Mouse (Mus musculus) frontal cortex, postnatal 36 days (tissue): Measurements from ENCODE around the gene Lsm4.

Experiments used
- DNase-seq, 2 experiments: peaks; one replicate each; pipeline ENCODE4 v3.0.0; 2022; ENCODE audit warnings: low spot score in 2 of 2

The Lsm4 gene

GRCm38 (mm10) chr8:70673079-70673856 is at the start of gene Lsm4:
Gene Lsm4 (plus strand): TSS chr8:70673248.
- peak; percentile 99 for DNase-seq

DNA sequence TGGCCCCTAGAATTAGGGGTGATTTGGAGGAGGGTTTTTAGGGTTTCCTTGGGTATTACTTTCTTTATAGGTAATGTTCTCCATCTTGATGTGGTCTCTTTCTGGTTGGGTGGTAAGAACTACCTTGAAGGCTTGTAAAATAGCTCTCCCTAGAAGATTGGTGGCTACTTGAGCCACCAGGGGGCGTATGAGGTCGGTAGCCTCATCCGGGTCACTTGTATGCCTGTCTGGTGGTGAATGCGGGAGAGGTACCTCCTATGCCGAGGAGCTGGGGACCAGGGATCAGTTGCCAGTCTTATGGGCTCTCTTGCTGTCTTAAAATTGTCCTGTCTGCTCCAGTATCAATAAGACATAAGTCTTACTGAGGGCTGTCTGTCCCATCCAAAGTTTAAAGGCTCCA is 47.9 kb upstream of the Lsm4 start:
- DNase-seq, result no peak

DNA sequence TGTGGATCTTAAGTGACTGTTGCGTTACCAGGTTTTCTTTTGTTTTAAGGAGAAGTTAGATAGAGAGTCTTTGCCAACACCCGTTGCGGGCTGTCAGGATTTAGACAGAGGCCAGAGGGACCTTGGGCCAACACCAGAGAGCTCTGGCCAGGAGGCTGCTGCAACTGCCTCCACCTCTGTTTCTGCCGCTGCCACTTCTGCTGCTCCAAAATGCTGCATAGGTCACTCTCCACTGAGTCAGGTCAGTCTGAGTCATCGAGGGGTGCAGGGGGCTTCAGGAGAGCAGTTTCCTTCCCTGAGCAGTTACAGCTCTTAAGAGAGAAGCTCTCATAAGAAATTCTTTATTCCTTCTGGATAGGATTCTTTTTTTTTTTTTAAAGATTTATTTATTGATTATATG is 46.0 kb upstream of the Lsm4 start:
- no peak for DNase-seq

- no peak for DNase-seq
Observed at GRCm38 (mm10) chr8:70628986-70629490, 44.0 kb upstream of the Lsm4 start.

- peak; percentile 93 to 95 for DNase-seq
Observed at GRCm38 (mm10) chr8:70629574-70630531, 43.2 kb upstream of the Lsm4 start.

GRCm38 (mm10) chr8:70630532-70631381 is 42.3 kb upstream of the Lsm4 start:
- DNase-seq, result no peak

DNA sequence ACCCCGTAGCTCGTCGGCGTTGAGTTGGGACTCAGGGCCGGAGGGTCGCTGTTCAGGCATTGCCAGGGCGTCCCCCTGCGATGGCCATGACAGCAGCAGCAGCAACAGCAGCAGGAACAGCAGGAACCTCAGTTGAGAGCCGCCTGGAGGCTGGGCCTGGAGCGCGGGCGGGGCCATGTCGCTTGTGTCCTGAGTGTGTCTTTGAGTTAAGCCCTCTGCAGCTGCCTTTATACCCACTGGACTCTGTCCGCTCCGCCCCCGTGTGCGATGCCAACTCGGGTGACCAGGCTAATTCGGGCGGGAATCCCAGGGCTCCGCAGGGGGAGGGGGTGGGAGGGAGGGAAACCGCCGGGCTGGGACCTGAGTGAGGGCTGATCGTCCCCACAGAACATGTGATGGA is 41.6 kb upstream of the Lsm4 start:
- no peak for DNase-seq

- no peak for DNase-seq
Observed at GRCm38 (mm10) chr8:70632346-70632892, 40.6 kb upstream of the Lsm4 start, which contains the start of gene Gdf15. Gene Gdf15 (minus strand): TSS chr8:70632456.

- DNase-seq, result no peak
Observed at GRCm38 (mm10) chr8:70634066-70634465, 39.0 kb upstream of the Lsm4 start.

GRCm38 (mm10) chr8:70635527-70635926 is 37.5 kb upstream of the Lsm4 start:
- DNase-seq, result no peak

DNA sequence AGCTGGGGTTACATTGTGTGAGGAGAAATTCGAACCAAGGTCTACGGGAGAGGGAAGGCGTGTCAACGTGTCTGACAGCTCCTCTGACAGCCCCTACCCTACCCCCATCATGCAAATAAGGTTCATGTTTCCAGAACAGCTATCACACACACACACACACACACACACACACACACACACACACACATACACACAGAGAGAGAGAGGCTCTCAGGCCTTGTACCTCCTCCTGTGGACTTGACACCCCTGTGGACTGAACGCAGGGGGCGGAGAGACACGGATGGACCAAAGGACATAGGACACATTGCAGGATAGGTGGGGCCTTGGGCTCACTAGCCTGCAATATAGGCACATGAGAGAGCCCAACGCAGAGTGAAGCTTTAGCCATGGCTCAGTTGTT is 36.2 kb upstream of the Lsm4 start:
- DNase-seq, result no peak

- DNase-seq, result no peak
Observed at GRCm38 (mm10) chr8:70638752-70639151, 34.3 kb upstream of the Lsm4 start.

GRCm38 (mm10) chr8:70643019-70643418 is 30.0 kb upstream of the Lsm4 start:
- no peak for DNase-seq

DNA sequence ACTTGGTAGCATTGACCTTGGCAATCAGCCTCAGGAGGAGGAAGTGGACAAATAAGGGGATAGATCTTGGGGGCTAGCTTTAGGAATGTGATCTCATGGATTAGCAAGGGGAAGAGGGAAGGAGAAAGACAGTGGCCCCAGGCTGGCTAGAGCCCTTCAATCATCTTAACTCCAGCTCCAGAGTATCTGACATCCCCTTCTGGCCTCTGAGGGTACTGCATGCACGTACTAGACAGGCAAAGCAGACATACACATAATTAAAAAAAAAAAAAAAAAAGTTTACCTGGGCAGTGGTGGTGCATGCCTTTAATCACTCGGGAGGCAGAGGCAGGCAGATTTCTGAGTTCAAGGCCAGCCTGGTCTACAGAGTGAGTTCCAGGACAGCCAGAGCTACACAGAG is 29.0 kb upstream of the Lsm4 start:
- DNase-seq, result no peak

GRCm38 (mm10) chr8:70645501-70646224 is 27.4 kb upstream of the Lsm4 start:
- DNase-seq, result no peak

GRCm38 (mm10) chr8:70646369-70646768 is 26.7 kb upstream of the Lsm4 start:
- no peak for DNase-seq

DNA sequence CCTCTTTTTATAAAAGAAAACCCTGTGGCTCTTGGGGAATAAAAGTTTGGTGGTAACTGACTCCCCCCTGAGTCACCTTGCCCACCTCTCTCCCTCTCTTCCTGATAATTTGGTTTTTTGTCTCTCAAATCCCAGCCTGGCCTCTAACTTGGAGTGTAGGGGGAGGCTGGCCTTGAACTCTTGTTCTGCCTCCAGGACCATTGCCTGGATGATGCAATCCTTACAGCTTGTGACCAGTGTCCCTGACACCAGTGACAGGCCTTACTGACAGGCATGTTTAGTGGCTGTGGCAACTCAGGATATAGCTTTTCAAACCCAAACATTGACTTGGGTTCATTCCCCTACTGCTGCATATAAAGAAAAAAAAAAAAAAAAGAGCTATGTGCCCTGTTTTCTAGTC is 26.3 kb upstream of the Lsm4 start:
- no peak for DNase-seq

GRCm38 (mm10) chr8:70647343-70648163 is 25.5 kb upstream of the Lsm4 start:
- DNase-seq, result no peak

DNA sequence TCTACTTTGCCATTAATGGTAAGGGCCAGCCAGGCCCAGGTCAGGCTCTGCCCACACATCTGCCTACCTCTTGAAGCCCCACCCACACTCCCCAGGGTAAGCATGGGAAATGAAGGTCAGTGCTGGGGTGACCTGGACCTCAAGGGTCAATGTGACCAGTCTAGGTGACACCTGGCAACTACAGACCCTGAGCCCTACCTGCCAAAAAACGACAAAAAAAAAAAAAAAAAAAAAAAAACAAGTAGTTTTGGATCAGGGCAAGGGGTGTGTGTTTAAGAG is 24.9 kb upstream of the Lsm4 start:
- DNase-seq, result no peak

GRCm38 (mm10) chr8:70648921-70649320 is 24.1 kb upstream of the Lsm4 start:
- DNase-seq, result no peak
